Mouse (Mus musculus): Measurements from ENCODE around the gene Slc43a2. TPM values are rescaled to one million over a fixed set of nuclear protein-coding genes. Genes with fewer than 3 reads are reported as not detected.

The Slc43a2 gene
- polyA plus RNA-seq, 1 experiment from 2014 or later = 12.1 TPM

- no peaks in the 10 kb centered on the region for H3K27me3 ChIP-seq
- peaks cover 14% of the 10 kb centered on the region for H3K36me3 ChIP-seq
- H3K27ac ChIP-seq (replicated peaks) = no peak overlapping the region
- peaks cover 12% of the 10 kb centered on the region for H3K4me1 ChIP-seq
- no peak overlapping the region for H3K4me2 ChIP-seq (replicated peaks)
- H3K9me3 ChIP-seq = no peaks in the 10 kb centered on the region
- WGBS = 90% methylated on average over 17 of the region's 17 CpGs
- no peak overlapping the region for H3K4me3 ChIP-seq
- H3K9ac ChIP-seq (replicated peaks) = no peak overlapping the region
- ATAC-seq (replicated peaks) = no peak
These were observed 39.1 kb downstream of the Slc43a2 start for GRCm38 (mm10) chr11:75570375-75571125.

- peaks cover 12% of the 10 kb centered on the region for H3K4me1 ChIP-seq
- no peak overlapping the region for H3K4me2 ChIP-seq (replicated peaks)
- whole genome bisulfite sequencing = 75% methylated on average over 13 of the region's 14 CpGs
- no peak overlapping the region for H3K4me3 ChIP-seq
- H3K9ac ChIP-seq (replicated peaks) = no peak overlapping the region
- H3K27ac ChIP-seq (replicated peaks) = no peak overlapping the region
- H3K27me3 ChIP-seq = no peaks in the 10 kb centered on the region
- ATAC-seq (replicated peaks) = no peak
- H3K9me3 ChIP-seq = no peaks in the 10 kb centered on the region
- peaks cover 14% of the 10 kb centered on the region for H3K36me3 ChIP-seq
These were observed 39.9 kb downstream of the Slc43a2 start for GRCm38 (mm10) chr11:75571126-75571990.

- ATAC-seq (replicated peaks) = no peak; the same call in 1 of the 2 replicates
- no peak overlapping the region for H3K4me2 ChIP-seq (replicated peaks)
These were observed 40.9 kb downstream of the Slc43a2 start for GRCm38 (mm10) chr11:75572301-75572791.

GRCm38 (mm10) chr11:75572854-75573650 lies 41.6 kb downstream of the Slc43a2 start:
- peak; percentile 91 for ATAC-seq (replicated peaks)
- H3K4me2 ChIP-seq (replicated peaks) = no peak overlapping the region
- WGBS = 4% methylated on average over 12 of the region's 12 CpGs
- no peak overlapping the region for H3K4me3 ChIP-seq
- H3K4me1 ChIP-seq = peaks cover 12% of the 10 kb centered on the region
- H3K9me3 ChIP-seq = no peaks in the 10 kb centered on the region
- peak overlapping the region; percentile 22; the same call in 1 of the 2 replicates for H3K9ac ChIP-seq (replicated peaks)
- H3K27me3 ChIP-seq = no peaks in the 10 kb centered on the region
- peak overlapping the region; percentile 53 for H3K27ac ChIP-seq (replicated peaks)
- peaks cover 14% of the 10 kb centered on the region for H3K36me3 ChIP-seq

More at GRCm38 (mm10) chr11:75572301-75572791, 40.9 kb downstream of the Slc43a2 start:
- no peaks in the 10 kb centered on the region for H3K9me3 ChIP-seq
- H3K9ac ChIP-seq (replicated peaks) = peak overlapping the region; percentile 22
- no peak overlapping the region for H3K4me3 ChIP-seq
- peaks cover 14% of the 10 kb centered on the region for H3K36me3 ChIP-seq
- H3K4me1 ChIP-seq = peaks cover 12% of the 10 kb centered on the region
- no peaks in the 10 kb centered on the region for H3K27me3 ChIP-seq
- 8% methylated on average over 10 of the region's 10 CpGs for WGBS
- peak overlapping the region; percentile 25; the same call in 1 of the 2 replicates for H3K27ac ChIP-seq (replicated peaks)

DNA sequence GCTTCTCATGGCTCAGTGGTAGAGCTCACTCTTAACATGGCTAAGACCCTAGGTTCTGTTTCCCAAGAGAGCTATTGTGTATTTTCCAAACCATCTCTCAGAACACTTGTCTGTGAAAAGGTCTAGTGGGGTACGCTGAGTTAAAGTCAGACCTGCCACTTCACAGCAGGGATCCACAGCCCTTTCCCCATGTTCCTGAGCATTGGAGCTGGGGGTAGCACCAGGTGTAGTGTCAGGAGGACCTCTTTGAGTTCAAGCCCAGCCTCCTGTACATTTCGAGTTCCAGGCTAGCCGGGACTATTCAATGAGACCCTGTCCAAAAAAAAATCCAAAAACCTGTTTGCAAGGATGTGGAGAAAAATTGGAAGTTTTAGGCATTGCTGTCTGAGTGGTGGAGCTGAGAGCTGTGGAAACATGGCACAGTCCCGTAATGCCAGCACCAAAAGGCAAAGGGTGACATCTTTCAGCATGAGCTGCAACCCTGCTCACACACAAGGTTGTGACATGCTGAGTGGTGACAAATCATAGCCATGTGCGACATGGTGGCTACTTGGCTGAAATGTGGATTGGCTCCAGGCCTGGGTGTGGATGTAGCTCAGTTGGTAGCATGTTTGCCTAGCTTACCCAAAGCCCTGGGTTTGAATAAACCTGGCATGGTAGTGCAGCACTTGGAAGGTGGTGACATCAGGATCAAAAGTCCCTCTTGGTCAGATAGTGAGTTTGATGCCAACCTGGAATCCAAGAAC lies 43.1 kb downstream of the Slc43a2 start:
- Histone ChIP-seq H3K27me3 (no peaks in the 10 kb centered on the region), H3K9me3 (no peaks in the 10 kb centered on the region), H3K36me3 (peaks cover 4% of the 10 kb centered on the region; the same call in 1 of the 2 replicates), H3K9ac (replicated peaks) (no peak overlapping the region), H3K27ac (replicated peaks) (no peak overlapping the region), H3K4me2 (replicated peaks) (no peak overlapping the region), H3K4me1 (peaks cover 12% of the 10 kb centered on the region), H3K4me3 (no peak overlapping the region)
- 83% methylated on average over 5 of the region's 5 CpGs for WGBS
- no peak for ATAC-seq (replicated peaks)

- Histone ChIP-seq H3K4me1 (peaks cover 12% of the 10 kb centered on the region), H3K9me3 (no peaks in the 10 kb centered on the region)
- WGBS = 76% methylated on average over 9 of the region's 9 CpGs
These were observed 44.1 kb downstream of the Slc43a2 start for GRCm38 (mm10) chr11:75575560-75576123.

DNA sequence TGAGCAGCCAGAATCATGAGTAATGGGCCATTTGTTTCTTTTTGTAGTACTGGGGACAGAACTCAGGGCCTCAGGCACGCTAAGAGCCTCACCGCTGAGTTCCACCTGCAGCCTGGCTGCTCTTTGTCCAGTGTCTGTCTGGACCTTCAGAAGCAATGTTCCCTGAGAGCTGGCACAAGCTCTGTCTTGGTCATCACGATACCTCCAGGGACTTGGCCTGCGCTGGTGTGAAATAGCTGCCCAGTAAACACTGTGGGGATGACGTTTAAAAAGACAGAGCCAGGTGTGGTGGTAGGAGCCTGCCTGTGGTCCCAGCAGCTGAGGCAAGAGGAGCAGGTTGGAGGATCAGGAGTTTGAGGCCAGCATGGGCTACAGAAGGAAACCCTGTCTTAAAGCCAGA lies 47.1 kb downstream of the Slc43a2 start:
- Histone ChIP-seq H3K27me3 (no peaks in the 10 kb centered on the region), H3K27ac (replicated peaks) (no peak overlapping the region), H3K4me1 (no peaks in the 10 kb centered on the region), H3K4me3 (no peak overlapping the region), H3K4me2 (replicated peaks) (no peak overlapping the region), H3K9me3 (no peaks in the 10 kb centered on the region), H3K36me3 (no peaks in the 10 kb centered on the region), H3K9ac (replicated peaks) (no peak overlapping the region; the same call in 1 of the 2 replicates)
- ATAC-seq (replicated peaks) = no peak
- 89% methylated on average over 5 of the region's 5 CpGs for WGBS

More at GRCm38 (mm10) chr11:75575560-75576123, 44.1 kb downstream of the Slc43a2 start:
- Histone ChIP-seq H3K9ac (replicated peaks) (no peak overlapping the region), H3K4me2 (replicated peaks) (no peak overlapping the region), H3K4me3 (no peak overlapping the region), H3K27me3 (no peaks in the 10 kb centered on the region), H3K36me3 (no peaks in the 10 kb centered on the region), H3K27ac (replicated peaks) (no peak overlapping the region)
- ATAC-seq (replicated peaks) = no peak

- 95% methylated on average over 7 of the region's 7 CpGs for WGBS
- no peak overlapping the region for H3K27ac ChIP-seq (replicated peaks)
- no peaks in the 10 kb centered on the region for H3K4me1 ChIP-seq
- no peak overlapping the region for H3K9ac ChIP-seq (replicated peaks)
- no peaks in the 10 kb centered on the region for H3K9me3 ChIP-seq
- H3K27me3 ChIP-seq = no peaks in the 10 kb centered on the region
- ATAC-seq (replicated peaks) = no peak
- no peak overlapping the region for H3K4me2 ChIP-seq (replicated peaks)
- H3K4me3 ChIP-seq = no peak overlapping the region
- H3K36me3 ChIP-seq = no peaks in the 10 kb centered on the region
These were observed 50.1 kb downstream of the Slc43a2 start for GRCm38 (mm10) chr11:75581495-75582149.

- ATAC-seq (replicated peaks) = no peak
- Histone ChIP-seq H3K36me3 (no peaks in the 10 kb centered on the region), H3K27ac (replicated peaks) (no peak overlapping the region), H3K4me3 (no peak overlapping the region), H3K9ac (replicated peaks) (no peak overlapping the region), H3K27me3 (no peaks in the 10 kb centered on the region), H3K9me3 (no peaks in the 10 kb centered on the region), H3K4me2 (replicated peaks) (no peak overlapping the region), H3K4me1 (peaks cover 5% of the 10 kb centered on the region)
- 74% methylated on average over 2 of the region's 2 CpGs for WGBS
These were observed 52.0 kb downstream of the Slc43a2 start for GRCm38 (mm10) chr11:75583521-75583920.

DNA sequence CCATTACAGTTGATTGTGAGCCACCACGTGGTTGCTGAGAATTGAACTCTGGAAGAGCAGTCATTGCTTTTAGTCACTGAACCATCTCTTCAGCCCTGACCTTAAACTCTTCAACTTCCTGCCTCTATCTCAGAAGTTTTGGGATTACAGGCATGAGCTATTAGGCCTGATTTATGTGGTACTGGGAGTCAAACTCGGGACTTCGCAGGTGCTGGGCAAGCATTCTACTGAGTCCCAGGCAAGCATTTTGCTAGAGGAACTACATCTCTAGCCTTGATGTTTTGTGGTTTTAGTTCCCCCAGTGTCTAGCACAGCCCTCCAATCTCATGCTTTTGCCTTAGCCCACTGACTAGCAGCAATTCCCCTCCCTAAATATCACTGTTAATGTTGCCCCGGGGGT lies 53.6 kb downstream of the Slc43a2 start:
- Histone ChIP-seq H3K4me2 (replicated peaks) (no peak overlapping the region), H3K27me3 (no peaks in the 10 kb centered on the region), H3K9me3 (no peaks in the 10 kb centered on the region), H3K4me3 (no peak overlapping the region), H3K9ac (replicated peaks) (no peak overlapping the region), H3K36me3 (no peaks in the 10 kb centered on the region), H3K4me1 (peaks cover 20% of the 10 kb centered on the region), H3K27ac (replicated peaks) (no peak overlapping the region)
- WGBS = 84% methylated on average over 4 of the region's 4 CpGs
- ATAC-seq (replicated peaks) = no peak

All from forebrain, embryonic 15.5 days (tissue).